26 mouse cellular contexts compared by ENCODE assay signal in genomic region chr13:101338280-101338872, GRCm38 (mm10).
"Had no signal": no experiment of that assay in that cellular context is flagged by ENCODE, and none has a peak within 500 bp of the region (broad histone marks: within the 10 kb centered on the region; RNA-seq: fewer than 3 reads in every experiment).

No protein-coding gene starts in this region.

- H3K9me3 ChIP-seq: heart, embryonic 13.5 days; heart, embryonic 15.5 days; hindbrain, embryonic 13.5 days; hindbrain, embryonic 15.5 days; kidney, embryonic 15.5 days; limb, embryonic 12.5 days; liver, embryonic 12.5 days had no signal

- H3K36me3 ChIP-seq: heart, embryonic 13.5 days; heart, embryonic 15.5 days; hindbrain, embryonic 13.5 days; hindbrain, embryonic 15.5 days; kidney, embryonic 15.5 days; limb, embryonic 12.5 days; liver, embryonic 12.5 days had no signal

- DNase-seq: gastrocnemius, postnatal 14 days; gastrocnemius, postnatal 36 days; heart, adult 11 months; heart, adult 2 months; heart, postnatal 14 days; heart, postnatal 36 days; kidney, adult 11 months; kidney, adult 2 months; kidney, adult 9 months; kidney, postnatal 14 days; kidney, postnatal 36 days; layer of hippocampus, adult 9-11 months; layer of hippocampus, postnatal 36 days; left cerebral cortex, postnatal 4 days had no signal

- H3K4me2 ChIP-seq: heart, embryonic 11.5 days; heart, embryonic 13.5 days; heart, embryonic 15.5 days; hindbrain, embryonic 13.5 days; hindbrain, embryonic 15.5 days; kidney, embryonic 15.5 days; limb, embryonic 12.5 days; liver, embryonic 12.5 days had no signal

- H3K4me1 ChIP-seq: heart, embryonic 13.5 days; heart, embryonic 15.5 days; hindbrain, embryonic 13.5 days; hindbrain, embryonic 15.5 days; kidney, embryonic 15.5 days; limb, embryonic 12.5 days; liver, embryonic 12.5 days had no signal

- H3K27me3 ChIP-seq: heart, embryonic 13.5 days; heart, embryonic 15.5 days; hindbrain, embryonic 13.5 days; hindbrain, embryonic 15.5 days; kidney, embryonic 15.5 days; limb, embryonic 12.5 days; liver, embryonic 12.5 days had no signal

- H3K4me3 ChIP-seq: heart, adult 2 months; heart, embryonic 13.5 days; heart, embryonic 15.5 days; hindbrain, embryonic 13.5 days; hindbrain, embryonic 15.5 days; kidney, embryonic 15.5 days; limb, embryonic 12.5 days; liver, embryonic 12.5 days had no signal

- H3K9ac ChIP-seq: heart, embryonic 13.5 days; heart, embryonic 15.5 days; hindbrain, embryonic 13.5 days; hindbrain, embryonic 15.5 days; kidney, embryonic 15.5 days; limb, embryonic 12.5 days; liver, embryonic 12.5 days; liver, embryonic 14.5 days had no signal

- ATAC-seq: hindbrain, postnatal 0 days; intestine, embryonic 16.5 days; liver, embryonic 12.5 days had no signal

- H3K27ac ChIP-seq: heart, adult 2 months; heart, embryonic 13.5 days; heart, embryonic 15.5 days; hindbrain, embryonic 13.5 days; hindbrain, embryonic 15.5 days; hindbrain, postnatal 0 days; kidney, embryonic 15.5 days; kidney, postnatal 0 days; limb, embryonic 12.5 days; liver, embryonic 12.5 days; liver, embryonic 14.5 days had no signal
